Mouse (Mus musculus): ENCODE data around the gene Abce1. TPM values are rescaled to one million over a fixed set of nuclear protein-coding genes. Genes with fewer than 3 reads are reported as not detected.
A peak's percentile ranks its signal among the peaks of the same experiment; 100 is the strongest.
"Not testable (repeated sequence)": the region's sequence is repeated elsewhere in the genome, so short reads cannot be mapped to it uniquely, and the experiment has no call there.

The Abce1 gene
- total RNA-seq (2021) = 10 to 100 TPM; 82.0 to 83.0 TPM

DNA sequence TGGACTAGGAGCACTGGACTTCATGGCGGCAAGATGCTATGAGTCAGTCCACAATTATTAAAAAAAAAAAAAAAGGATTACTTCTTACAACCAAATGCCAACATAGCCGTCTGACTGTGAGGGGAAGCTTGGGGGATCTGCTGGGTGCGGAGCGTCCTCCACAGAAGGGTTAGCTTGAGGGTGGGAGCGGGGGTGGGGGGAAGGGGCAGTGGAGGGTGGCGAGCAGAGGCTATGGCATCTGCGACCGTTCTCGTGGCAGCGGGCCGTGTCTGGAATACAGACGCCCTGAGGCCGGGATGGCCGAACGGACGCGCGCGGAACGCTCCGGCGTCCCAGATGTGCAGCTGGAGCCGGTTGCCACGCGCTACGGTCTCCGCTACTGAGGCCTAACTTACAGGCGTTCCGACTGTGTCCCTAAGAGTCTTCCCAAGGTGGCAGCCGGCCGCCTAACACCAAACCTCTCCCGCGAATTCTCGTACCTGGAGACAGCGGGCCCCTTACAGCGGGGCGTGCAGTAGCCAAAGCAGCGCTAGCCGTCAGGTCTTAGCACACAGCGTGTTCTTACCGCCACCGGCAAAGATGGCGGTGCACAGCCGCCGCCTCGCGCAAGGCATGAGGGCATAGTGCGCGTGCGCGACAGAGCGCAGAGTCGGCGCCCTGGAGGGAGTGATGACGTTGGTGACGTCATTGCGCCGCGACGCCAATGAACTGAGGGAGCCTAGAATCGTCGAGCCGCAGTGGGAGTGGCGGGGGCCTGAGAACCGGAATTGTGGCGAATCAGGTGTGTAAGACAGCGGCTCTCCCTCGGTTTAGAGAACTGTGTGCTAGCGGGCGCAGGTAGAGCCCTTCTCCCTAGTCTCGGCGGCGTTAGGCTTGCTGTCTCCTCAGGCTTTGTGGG lies at the start of gene Abce1, which contains the start of gene Anapc10:
Gene Abce1, minus strand, starts transcription at position 677 of the 898 bp plus-strand sequence.
Gene Anapc10, plus strand, starts transcription at position 757 of the 898 bp plus-strand sequence.
- intact Hi-C loops (cut with DNase I) = no loop called here
- DNase-seq (ENCODE audit: extremely low spot score in 1 of 2, low spot score in 2 of 2) = peak; percentile 98 to 99

DNA sequence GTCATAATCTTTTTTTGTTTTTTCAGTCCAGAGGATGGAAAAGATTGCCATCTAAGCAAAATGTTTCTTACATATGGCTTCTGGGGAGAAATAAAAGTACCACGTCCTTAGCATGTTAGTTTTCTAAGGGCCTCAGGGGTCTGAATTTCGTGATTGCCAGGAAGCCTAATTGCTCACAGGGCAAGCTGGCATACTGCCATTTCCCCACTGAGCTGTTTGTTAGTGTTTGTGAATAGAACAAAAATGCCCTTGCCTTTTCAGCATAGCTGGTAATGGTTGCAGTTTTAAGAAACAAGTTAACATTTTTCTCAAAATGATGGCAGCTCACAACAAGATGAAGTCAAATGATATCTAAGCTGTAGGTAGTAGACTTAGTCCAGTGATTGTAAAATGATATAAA lies 38.8 kb upstream of the Abce1 start:
- intact Hi-C loops (cut with DNase I) = no loop called here
- peak; percentile 9 to 45 for DNase-seq (ENCODE audit: extremely low spot score in 1 of 2, low spot score in 2 of 2)

DNA sequence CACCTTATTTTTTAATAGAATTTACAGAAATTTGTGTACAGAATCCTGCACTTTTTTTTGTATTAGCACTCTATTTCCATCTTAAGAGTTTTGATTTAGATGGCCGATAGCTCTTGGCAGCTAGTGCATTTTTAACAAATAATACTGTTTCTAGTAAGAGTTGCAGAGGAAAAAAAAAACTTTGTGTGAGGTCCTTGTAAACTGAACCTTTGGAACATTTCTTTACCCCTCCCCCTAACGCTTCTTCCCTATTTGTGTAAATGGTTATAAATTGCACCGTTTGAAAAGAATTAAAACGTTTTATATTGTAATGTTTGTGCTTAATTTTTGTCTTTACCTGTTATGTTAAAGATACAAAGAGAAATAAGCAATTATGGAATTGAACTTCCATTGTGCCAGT lies 37.1 kb upstream of the Abce1 start:
- DNase-seq (ENCODE audit: extremely low spot score in 1 of 2, low spot score in 2 of 2) = no peak
- intact Hi-C loops (cut with DNase I) = no loop called here

DNA sequence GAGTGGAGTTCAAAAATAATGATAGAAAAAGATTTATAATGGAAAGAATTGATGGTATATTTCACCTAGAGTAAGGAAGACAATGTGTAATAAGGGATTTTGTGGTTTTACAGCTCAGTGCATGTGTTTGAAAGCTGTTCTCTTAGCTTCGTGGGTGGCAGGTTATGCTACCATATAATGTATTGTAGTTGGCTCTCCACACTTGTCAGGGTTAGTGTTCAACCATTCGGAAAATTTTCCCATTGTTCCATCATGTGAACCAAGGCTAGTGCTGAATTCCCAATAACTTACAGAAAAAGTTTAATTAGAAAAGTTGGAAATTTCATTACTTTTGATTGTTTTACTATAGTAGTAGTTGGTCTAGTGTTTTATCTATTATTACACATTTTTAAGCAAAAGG lies 36.6 kb upstream of the Abce1 start:
- intact Hi-C loops (cut with DNase I) = no loop called here
- DNase-seq (ENCODE audit: extremely low spot score in 1 of 2, low spot score in 2 of 2) = no peak

DNA sequence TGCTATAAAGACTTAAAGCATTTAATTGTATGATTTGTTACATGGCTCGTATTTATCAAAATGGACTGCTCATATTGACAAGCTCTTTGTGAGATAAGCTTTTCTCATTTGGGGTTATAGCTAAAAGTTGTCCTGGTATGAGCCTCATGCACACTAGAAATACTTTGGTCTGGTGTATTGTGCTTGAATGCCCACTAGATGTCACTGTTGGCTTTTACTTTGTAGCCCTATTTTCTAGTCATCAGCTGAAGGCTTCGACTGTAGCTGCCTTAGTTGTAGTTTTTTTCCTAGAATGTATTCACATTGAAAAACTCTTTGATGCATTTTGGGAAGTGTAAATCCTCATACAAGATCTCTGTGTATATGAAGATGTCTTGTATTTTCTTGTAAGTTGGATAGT lies 22.8 kb upstream of the Abce1 start:
- intact Hi-C loops (cut with DNase I) = loop anchor here (1.0 kb wide), 1 partner anchor 749 kb away; no protein-coding TSS in a partner anchor
- peak in 1 of 2 experiments; percentile 60 for DNase-seq (ENCODE audit: extremely low spot score in 1 of 2, low spot score in 2 of 2)

DNA sequence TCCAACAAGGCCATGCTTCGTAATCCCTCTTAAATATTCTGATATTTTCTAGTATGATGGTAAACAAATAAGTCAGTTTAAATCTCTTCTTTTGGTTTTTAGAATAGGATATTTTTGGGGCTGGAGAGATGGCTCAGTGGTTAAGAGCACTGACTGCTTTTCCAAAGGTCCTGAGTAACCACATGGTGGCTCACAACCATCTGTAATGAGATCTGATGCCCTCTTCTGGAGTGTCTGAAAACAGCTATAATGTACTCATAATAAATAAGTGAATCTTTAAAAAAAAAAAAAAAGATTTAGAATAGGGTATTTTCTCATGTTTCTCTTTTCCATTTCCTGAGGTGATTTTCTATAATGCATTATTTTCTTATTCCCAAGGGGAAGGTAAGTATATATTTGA lies 16.4 kb upstream of the Abce1 start:
- DNase-seq (ENCODE audit: extremely low spot score in 1 of 2, low spot score in 2 of 2) = no peak
- intact Hi-C loops (cut with DNase I) = no loop called here

DNA sequence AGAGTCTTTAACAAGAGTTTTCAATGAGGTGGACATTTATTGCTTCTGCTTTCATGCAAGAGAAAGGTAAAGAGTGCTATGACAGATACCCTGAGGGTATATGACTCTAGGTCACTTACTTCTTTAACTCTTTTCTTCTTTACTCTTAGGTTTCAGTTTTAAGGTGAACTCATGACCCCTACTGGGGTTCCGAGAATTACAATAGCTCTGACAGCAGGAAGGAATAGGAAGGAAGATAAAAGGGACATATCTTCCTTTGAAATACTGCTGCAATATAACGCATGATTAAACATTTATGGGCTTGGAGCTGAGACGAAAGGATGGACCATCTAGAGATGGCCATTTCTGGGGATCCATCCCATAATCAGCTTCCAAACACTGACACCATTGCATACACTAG lies 13.0 kb upstream of the Abce1 start:
- intact Hi-C loops (cut with DNase I) = no loop called here
- no peak for DNase-seq (ENCODE audit: extremely low spot score in 1 of 2, low spot score in 2 of 2)

DNA sequence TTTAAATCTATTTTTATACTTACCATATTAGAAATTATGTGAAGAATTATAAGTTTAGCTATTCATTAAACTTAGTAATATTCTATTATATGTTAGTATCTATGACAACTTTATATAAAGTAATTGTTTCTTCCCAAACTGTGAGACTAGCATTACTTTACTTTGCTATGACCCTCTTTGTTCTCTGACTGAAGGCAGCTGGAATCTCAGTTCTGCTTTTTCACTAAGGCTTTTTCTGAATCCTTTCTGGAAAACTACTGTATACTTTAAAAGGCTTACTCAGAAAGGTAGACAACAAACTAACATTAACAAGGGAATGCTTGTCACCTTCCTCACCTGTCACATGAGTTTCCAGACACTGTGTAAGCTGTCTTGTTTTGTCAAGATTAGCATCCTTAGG lies 11.8 kb upstream of the Abce1 start:
- intact Hi-C loops (cut with DNase I) = no loop called here
- no peak for DNase-seq (ENCODE audit: extremely low spot score in 1 of 2, low spot score in 2 of 2)

DNA sequence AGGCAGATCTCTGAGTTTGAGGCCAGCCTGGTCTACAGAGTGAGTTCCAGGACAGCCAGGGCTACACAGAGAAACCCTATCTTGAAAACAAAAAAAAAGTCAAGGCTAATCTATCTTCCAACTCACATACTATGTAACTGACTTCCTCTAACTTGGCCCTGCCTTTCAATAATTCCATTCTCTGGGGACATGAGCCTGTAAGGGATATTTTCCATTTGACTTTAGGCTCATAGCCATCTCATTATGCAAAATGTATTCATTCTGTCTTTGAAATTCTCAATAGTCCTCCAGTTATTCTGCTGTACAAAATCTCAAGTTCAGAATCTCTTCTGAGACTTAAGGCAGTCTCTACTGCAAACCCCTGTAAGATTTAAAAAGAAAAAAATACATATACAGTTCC lies 10.0 kb upstream of the Abce1 start:
- intact Hi-C loops (cut with DNase I) = no loop called here
- DNase-seq (ENCODE audit: extremely low spot score in 1 of 2, low spot score in 2 of 2) = no peak

DNA sequence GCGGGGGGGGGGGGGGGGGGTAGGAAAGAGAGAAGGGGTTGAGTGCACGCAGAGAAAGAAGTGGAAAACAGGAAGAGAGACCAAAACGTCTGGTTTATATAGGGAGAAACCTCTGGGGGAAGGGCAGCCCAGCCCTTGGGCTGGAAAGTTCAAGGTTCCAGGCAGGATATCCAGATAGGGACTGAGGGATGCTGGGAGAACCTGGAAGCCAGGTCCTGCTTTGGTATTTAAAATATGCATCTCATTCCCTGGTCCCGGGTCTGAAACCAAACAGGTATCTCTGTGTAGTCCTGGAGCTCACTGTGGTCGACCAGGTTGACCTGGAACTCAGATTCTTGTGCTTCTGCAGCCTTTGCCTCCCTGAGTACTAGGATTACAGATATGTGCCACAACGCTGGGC lies 1.1 kb upstream of the Abce1 start:
- DNase-seq (ENCODE audit: extremely low spot score in 1 of 2, low spot score in 2 of 2) = no peak

DNA sequence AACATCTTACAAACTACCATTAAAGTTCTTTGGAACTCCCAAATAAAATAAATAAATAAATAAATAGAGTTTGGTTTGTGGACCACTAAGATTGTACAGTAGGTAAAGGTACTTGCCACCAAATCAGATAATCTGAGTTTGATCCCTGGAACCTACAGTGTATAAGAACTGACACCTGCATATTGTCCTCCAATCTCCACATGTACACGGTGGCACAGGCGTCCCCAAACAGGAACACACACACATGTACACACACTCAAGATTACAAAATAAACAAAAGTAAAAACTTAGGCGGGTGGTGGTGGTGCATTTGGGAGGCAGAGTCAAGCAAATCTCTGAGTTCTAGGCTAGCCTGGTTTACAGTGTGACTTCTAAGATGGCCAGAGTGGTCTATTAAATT lies 4.9 kb downstream of the Abce1 start:
- intact Hi-C loops (cut with DNase I) = no loop called here

More for the DNA sequence above, 1.1 kb upstream of the Abce1 start:
- intact Hi-C loops (cut with DNase I) = no loop called here

DNA sequence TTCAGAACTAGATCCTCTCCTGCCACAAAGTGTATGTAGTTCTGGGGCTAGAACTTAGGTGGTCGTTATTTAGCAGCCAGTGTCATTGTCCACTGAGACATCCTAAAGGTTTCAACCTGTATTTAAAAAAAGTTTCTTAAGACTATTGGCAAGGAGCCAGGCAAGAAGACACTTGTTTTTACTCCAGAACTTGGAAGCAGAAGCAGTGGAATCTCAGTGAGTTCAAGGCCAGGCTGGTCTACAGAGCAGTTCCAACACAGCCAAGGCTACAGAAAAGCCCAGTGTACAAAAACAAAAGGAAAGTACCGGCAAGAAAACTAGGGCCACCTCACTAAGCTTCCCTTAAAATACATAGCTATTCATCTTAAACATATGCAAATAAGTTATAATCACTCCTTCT lies 19.0 kb downstream of the Abce1 start:
- intact Hi-C loops (cut with DNase I) = loop anchor here (10.0 kb wide), 1 partner anchor 1312 kb away; no protein-coding TSS in a partner anchor
- DNase-seq (ENCODE audit: extremely low spot score in 1 of 2, low spot score in 2 of 2) = no peak

More for the DNA sequence above, 4.9 kb downstream of the Abce1 start:
- DNase-seq (ENCODE audit: extremely low spot score in 1 of 2, low spot score in 2 of 2) = no peak

DNA sequence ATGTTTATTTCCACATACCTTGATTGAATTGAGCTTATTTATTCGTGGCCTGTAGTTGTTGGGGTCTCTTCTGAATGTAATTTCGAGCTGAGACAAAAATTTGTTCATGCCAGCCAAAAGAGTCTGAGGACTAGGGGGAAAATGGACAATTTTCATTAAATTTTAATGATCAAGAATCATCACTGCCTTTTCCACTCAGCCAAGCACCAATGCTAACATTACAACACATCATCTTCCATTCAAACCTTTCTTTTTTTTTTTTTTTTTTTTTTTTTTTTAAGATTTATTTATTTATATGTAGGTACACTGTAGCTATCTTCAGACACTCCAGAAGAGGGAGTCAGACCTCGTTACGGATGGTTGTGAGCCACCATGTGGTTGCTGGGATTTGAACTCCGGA lies 25.6 kb downstream of the Abce1 start:
- DNase-seq (ENCODE audit: extremely low spot score in 1 of 2, low spot score in 2 of 2); intact Hi-C loops (cut with DNase I): not testable (repeated sequence)

DNA sequence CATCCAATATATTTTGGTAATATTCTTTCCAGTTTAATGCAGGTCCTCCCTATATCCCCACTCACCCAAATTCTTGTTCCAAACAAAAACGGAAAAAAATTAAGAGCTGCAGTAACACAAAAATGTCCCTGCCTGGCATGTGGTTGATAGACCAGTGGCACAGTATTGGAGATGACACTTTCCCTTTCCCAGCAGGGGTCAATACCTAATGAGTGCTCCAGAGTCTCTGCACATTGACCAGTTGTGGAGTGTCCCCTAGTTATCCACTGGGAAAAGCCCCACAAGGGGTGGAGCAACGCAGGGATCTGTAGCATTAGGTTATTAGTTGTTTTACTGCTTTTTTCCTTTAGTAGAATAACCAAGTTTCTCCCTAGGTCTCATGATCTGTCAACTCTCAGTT lies 30.6 kb downstream of the Abce1 start:
- intact Hi-C loops (cut with DNase I) = loop anchor here (5.0 kb wide), 1 partner anchor 1041 kb away; no protein-coding TSS in a partner anchor
- no peak for DNase-seq (ENCODE audit: extremely low spot score in 1 of 2, low spot score in 2 of 2)

DNA sequence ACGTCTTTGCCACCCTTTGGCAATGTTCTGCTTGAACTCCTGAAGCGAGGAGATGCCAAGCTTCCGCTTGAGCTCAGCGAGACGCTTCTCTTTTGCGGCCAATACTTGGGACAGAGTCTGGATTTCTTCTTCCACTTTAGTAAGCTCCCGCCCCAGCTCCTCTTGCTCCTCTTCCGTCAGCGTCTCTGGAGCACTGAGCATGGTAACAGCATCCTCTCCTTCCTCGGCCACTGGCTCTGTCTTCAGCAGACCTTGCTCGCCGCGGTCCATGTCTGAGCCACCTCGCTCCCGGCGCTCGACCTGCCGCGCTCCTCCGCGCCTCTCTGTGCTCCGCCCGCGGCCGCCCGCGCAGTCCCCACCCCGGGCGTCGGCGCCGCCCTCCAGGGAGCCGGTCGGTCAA lies 31.0 kb downstream of the Abce1 start:
- peak in 1 of 2 experiments; percentile 29 for DNase-seq (ENCODE audit: extremely low spot score in 1 of 2, low spot score in 2 of 2)
- intact Hi-C loops (cut with DNase I) = loop anchor here (5.0 kb wide), 1 partner anchor 1042 kb away; no protein-coding TSS in a partner anchor

DNA sequence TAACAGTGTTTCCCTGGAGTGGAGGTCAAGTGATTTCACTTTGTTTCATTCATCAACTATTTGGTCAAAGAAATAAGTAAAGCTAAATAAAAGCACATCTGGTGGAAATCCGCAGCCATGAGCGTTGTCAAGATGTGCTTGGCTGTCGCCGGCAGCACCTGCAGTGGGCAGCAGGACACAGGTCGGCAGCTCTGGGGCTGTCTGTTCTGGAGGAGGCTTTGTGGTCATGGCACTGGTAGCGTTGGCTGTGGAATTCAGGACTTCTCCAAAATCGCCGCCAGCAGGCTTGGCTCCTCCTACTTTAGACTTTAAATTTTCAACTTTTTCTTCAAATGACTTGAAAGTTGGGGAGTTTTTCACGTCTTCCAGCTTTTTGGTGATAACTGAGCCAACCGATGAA lies 31.5 kb downstream of the Abce1 start:
- not testable (repeated sequence) for DNase-seq (ENCODE audit: extremely low spot score in 1 of 2, low spot score in 2 of 2)
- intact Hi-C loops (cut with DNase I) = loop anchor here (5.0 kb wide), 1 partner anchor 1042 kb away; no protein-coding TSS in a partner anchor

DNA sequence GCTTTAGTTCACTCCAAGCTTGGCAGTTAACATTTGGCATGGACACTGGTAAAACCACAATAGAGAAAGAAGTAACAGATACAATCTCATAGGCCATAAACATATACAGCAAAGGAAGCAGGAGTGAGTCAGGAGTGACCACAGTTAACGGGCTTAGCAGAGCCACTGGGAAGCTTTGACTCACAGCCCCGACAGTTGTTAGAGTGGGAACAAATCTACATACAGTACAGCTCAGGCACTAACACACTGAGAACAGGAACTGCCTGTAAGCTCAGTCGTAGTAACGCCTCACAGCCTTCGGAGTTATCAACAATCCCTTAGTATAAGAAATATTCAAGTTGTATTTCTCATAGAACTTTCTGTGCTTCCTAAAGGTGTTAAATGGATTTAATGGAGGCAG lies 32.5 kb downstream of the Abce1 start:
- intact Hi-C loops (cut with DNase I) = no loop called here
- DNase-seq (ENCODE audit: extremely low spot score in 1 of 2, low spot score in 2 of 2) = no peak

DNA sequence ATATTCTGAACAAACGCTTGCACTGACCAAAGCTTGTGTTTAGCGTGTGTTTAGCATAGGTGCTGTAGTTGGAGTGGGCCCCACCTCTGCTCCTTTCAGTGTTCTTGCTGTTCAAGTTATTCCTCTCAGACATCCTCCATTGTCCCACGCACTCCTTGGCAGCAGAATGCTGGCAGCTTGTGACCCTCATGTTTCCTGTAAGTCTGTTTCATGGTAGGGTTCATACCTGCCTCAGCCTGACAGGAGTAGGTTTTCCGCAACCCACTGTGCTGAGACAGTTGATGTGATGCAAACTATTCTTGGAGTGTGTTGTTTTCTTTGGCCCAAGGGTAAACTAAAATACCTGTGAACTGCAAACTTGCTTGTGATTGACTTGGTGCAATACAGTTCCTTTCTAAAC lies 35.1 kb downstream of the Abce1 start:
- intact Hi-C loops (cut with DNase I) = no loop called here
- no peak for DNase-seq (ENCODE audit: extremely low spot score in 1 of 2, low spot score in 2 of 2)

DNA sequence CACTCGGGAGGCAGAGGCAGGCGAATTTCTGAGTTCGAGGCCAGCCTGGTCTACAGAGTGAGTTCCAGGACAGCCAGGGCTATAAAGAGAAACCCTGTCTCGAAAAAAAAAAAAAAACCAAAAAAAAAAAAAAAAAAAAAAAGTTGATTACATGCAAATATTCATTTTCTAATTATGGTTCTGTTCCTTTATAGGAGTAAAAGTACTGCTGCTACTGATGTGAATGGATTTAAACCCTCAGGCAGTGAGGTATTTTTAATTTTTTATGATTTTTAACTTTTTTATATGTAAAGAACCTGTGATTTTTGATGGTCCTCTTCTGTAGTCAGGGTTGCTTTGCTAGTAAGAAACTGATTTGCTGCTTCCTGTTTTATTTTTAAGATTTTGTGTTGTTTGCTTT lies 52.8 kb downstream of the Abce1 start:
- DNase-seq (ENCODE audit: extremely low spot score in 1 of 2, low spot score in 2 of 2); intact Hi-C loops (cut with DNase I): not testable (repeated sequence)

DNA sequence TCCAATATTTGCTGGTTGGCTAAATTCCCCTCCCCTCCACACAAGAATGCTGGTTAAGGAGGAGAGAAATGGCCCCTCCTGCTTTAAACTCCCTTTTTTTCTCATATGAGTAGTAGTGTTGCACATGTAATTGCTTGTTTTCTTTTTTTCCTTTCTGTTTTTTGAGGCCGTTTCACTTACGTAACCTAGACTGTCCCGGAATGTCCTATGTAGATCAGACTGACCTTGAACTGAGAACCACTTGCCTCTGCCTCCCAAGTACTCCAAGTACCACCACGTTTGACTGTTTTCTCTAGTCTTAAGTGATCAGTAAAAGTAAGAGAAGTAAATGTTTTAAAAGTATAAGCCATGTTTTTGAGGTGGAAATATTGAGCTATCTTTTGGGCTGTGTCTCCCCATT lies 57.8 kb downstream of the Abce1 start:
- no peak for DNase-seq (ENCODE audit: extremely low spot score in 1 of 2, low spot score in 2 of 2)
- intact Hi-C loops (cut with DNase I) = no loop called here
